ENCODE assay signal across 24 mouse cellular contexts in the genomic region with DNA sequence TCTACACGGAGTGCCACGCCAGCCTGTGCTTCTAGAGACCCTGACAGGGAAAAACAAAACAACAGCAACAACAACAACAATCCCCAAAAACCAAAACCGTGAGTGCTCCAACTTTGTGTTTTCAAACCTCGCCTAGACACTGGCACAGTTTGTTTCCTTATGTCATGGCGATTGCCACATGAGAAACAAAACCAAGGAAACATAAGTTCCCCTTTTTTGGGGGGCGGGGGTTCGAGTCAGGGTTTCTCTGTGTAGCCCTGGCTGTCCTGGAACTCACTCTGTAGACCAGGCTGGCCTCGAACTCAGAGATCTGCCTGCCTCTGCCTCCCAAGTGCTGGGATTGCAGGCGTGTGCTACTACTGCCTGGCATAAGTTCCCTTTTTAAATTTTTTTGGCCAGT. TPM values are rescaled to one million over a fixed set of nuclear protein-coding genes. Genes with fewer than 3 reads are reported as not detected.
A peak's percentile ranks its signal among the peaks of the same experiment; 100 is the strongest.
DNase-seq lines count a peak whose midpoint lies in the region; ATAC-seq and TF ChIP-seq lines count a peak whose summit lies in the region.
"Had no signal": no experiment of that assay in that cellular context is flagged by ENCODE, and none has a peak within 500 bp of the region (broad histone marks: within the 10 kb centered on the region; RNA-seq: fewer than 3 reads in every experiment).

No protein-coding gene starts in this region.

- TF ChIP-seq POLR2A in spleen, adult 2 months (IDR thresholded peaks at IDR 0.05; ENCODE audit: low read depth, low read length): no peak
- no peak for TF ChIP-seq POLR2A in bone marrow, adult 2 months (IDR thresholded peaks at IDR 0.05; ENCODE audit: borderline replicate concordance, control insufficient read depth, low read depth, low read length)

- DNase-seq in spleen, adult 2 months (ENCODE audit: low read depth in 1 of 2, low spot score in 2 of 2): no peak
- no peak for DNase-seq in spleen, adult 18-20 months
- DNase-seq in splenic B cell, adult 2 months (ENCODE audit: low read depth, low spot score): peak; percentile 50
- DNase-seq in layer of hippocampus, adult 9-10 months (ENCODE audit: low spot score): no peak
- no peak for DNase-seq in retina, embryonic 14.5 days (ENCODE audit: low spot score)
- DNase-seq: adrenal gland, adult 2 months; adrenal gland, postnatal 14 days; cerebellum, adult 11 months; cerebellum, adult 2 months; cerebellum, adult 9-11 months; cerebellum, postnatal 25 days; forebrain, postnatal 0 days; gastrocnemius, postnatal 25 days; heart, adult 2 months had no signal

- H3K4me3 ChIP-seq in spleen, adult 2 months (ENCODE audit: extremely low read depth, insufficient read depth, insufficient read length): no peak overlapping the region
- H3K4me3 ChIP-seq in bone marrow, adult 2 months (replicated peaks; ENCODE audit: control insufficient read depth, low read depth, low read length): no peak overlapping the region
- no peak overlapping the region for H3K4me3 ChIP-seq in macrophage (ENCODE audit: inconsistent target)
- no peak overlapping the region for H3K4me3 ChIP-seq in heart, embryonic 12.5 days
- H3K4me3 ChIP-seq: embryonic facial prominence, embryonic 12.5 days; embryonic facial prominence, embryonic 15.5 days; heart, adult 2 months; heart, embryonic 10.5 days; hindbrain, embryonic 13.5 days; intestine, embryonic 15.5 days had no signal

- 59% methylated on average over 9 of the region's 9 CpGs for WGBS in spleen, adult 2 months
- 41% methylated on average over 9 of the region's 9 CpGs for WGBS in bone marrow, adult 2 months
- 52% methylated on average over 9 of the region's 9 CpGs for WGBS in macrophage (ENCODE audit: missing documents)
- 90% methylated on average over 9 of the region's 9 CpGs for WGBS in heart, embryonic 12.5 days

- no peak overlapping the region for H3K4me2 ChIP-seq in heart, embryonic 12.5 days
- H3K4me2 ChIP-seq: embryonic facial prominence, embryonic 12.5 days; embryonic facial prominence, embryonic 15.5 days; hindbrain, embryonic 13.5 days; intestine, embryonic 15.5 days had no signal

- TF ChIP-seq CTCF in spleen, adult 2 months (IDR thresholded peaks at IDR 0.05; ENCODE audit: extremely low read depth, insufficient read depth, insufficient read length, insufficient replicate concordance): no peak
- no peak for TF ChIP-seq CTCF in bone marrow, adult 2 months (IDR thresholded peaks at IDR 0.05; ENCODE audit: control insufficient read depth, insufficient read depth, low read length)

- H3K9ac ChIP-seq in heart, embryonic 12.5 days: no peak overlapping the region
- H3K9ac ChIP-seq: embryonic facial prominence, embryonic 12.5 days; embryonic facial prominence, embryonic 15.5 days; forebrain, postnatal 0 days; hindbrain, embryonic 13.5 days; intestine, embryonic 15.5 days had no signal

- H3K27ac ChIP-seq in spleen, adult 2 months (ENCODE audit: insufficient read depth, low read length): peak overlapping the region; percentile 55; the same call in 1 of the 2 replicates
- H3K27ac ChIP-seq in bone marrow, adult 2 months (ENCODE audit: control insufficient read depth, insufficient read depth, low read depth, low read length, poor library complexity): peak overlapping the region; percentile 81; the same call in 1 of the 2 replicates
- peak overlapping the region; percentile 53 for H3K27ac ChIP-seq in macrophage
- H3K27ac ChIP-seq in heart, embryonic 12.5 days (ENCODE audit: poor library complexity, severe bottlenecking): no peak overlapping the region
- H3K27ac ChIP-seq: embryonic facial prominence, embryonic 12.5 days; heart, adult 2 months; heart, embryonic 10.5 days; hindbrain, embryonic 13.5 days; intestine, embryonic 15.5 days had no signal

- H3K79me2 ChIP-seq in macrophage (ENCODE audit: inconsistent target): peaks cover 26% of the 10 kb centered on the region

- H3K36me3 ChIP-seq in spleen, adult 2 months (ENCODE audit: control insufficient read depth, insufficient read depth, low read length): peaks cover 29% of the 10 kb centered on the region
- H3K36me3 ChIP-seq in macrophage (ENCODE audit: inconsistent target): peaks cover 10% of the 10 kb centered on the region; the same call in 1 of the 2 replicates
- H3K36me3 ChIP-seq in splenic B cell, adult 2 months (ENCODE audit: control insufficient read depth, insufficient read depth, low read length, poor library complexity, severe bottlenecking): peaks cover 20% of the 10 kb centered on the region
- H3K36me3 ChIP-seq in heart, embryonic 12.5 days: peaks cover 24% of the 10 kb centered on the region
- H3K36me3 ChIP-seq: hindbrain, embryonic 13.5 days had no signal

- ATAC-seq in heart, embryonic 12.5 days (ENCODE audit: insufficient number of reproducible peaks, low FRiP score): no peak
- ATAC-seq: forebrain, embryonic 14.5 days; forebrain, postnatal 0 days; hindbrain, embryonic 16.5 days; intestine, embryonic 15.5 days had no signal

- H3K4me1 ChIP-seq in spleen, adult 2 months (ENCODE audit: control insufficient read depth, insufficient read depth, insufficient read length): peaks cover 17% of the 10 kb centered on the region; the same call in 1 of the 2 replicates
- peaks cover 8% of the 10 kb centered on the region; the same call in 1 of the 2 replicates for H3K4me1 ChIP-seq in bone marrow, adult 2 months (ENCODE audit: control insufficient read depth, insufficient read depth, low read length)
- peaks cover 19% of the 10 kb centered on the region for H3K4me1 ChIP-seq in heart, embryonic 12.5 days (replicated peaks)
- H3K4me1 ChIP-seq: embryonic facial prominence, embryonic 12.5 days; hindbrain, embryonic 13.5 days; intestine, embryonic 15.5 days had no signal

- no peaks in the 10 kb centered on the region for H3K9me3 ChIP-seq in heart, embryonic 12.5 days (replicated peaks)
- H3K9me3 ChIP-seq: embryonic facial prominence, embryonic 12.5 days; embryonic facial prominence, embryonic 15.5 days; heart, embryonic 10.5 days; hindbrain, embryonic 13.5 days; intestine, embryonic 15.5 days had no signal

- no peaks in the 10 kb centered on the region for H3K27me3 ChIP-seq in spleen, adult 2 months (ENCODE audit: control insufficient read depth, insufficient read depth, low read length)
- H3K27me3 ChIP-seq in splenic B cell, adult 2 months (ENCODE audit: control insufficient read depth, insufficient read depth, low read length, poor library complexity, severe bottlenecking): no peaks in the 10 kb centered on the region
- H3K27me3 ChIP-seq in heart, embryonic 12.5 days (replicated peaks): no peaks in the 10 kb centered on the region
- H3K27me3 ChIP-seq: embryonic facial prominence, embryonic 12.5 days; embryonic facial prominence, embryonic 15.5 days; hindbrain, embryonic 13.5 days; intestine, embryonic 15.5 days had no signal

RNA-seq across cellular contexts. Expression of a gene that starts 46.5 kb away (rescaled TPM):
- 69.7 and 79.4 TPM in 2 replicates for polyA plus RNA-seq in spleen, adult 2 months (2012; rRNA removed)
- polyA plus RNA-seq in bone marrow, adult 2 months (2011; ENCODE audit: insufficient read depth, insufficient read length, low replicate concordance, missing spikeins): 12.6 and 23.1 TPM in 2 replicates
- total RNA-seq in macrophage (2018; cell fraction: chromatin; rRNA removed): 1,000 to 10,000 TPM in 1 of 26 experiments, 100 to 1,000 TPM in 25; 109 to 1,215 (median 168) TPM
- 100 to 1,000 TPM in 4 of 26 experiments, 10 to 100 TPM in 22; 49.9 to 246 (median 55.3) TPM for total RNA-seq in macrophage (2018; cell fraction: cytosol; rRNA removed)
- total RNA-seq in macrophage (2018; cell fraction: nucleus; rRNA removed): 100 to 1,000 TPM in 21 of 26 experiments, 10 to 100 TPM in 5; 92.3 to 689 (median 138) TPM
- 47.8 to 56.9 TPM (median 50.1 TPM) in 3 replicates for polyA plus RNA-seq in macrophage (2018)
- polyA plus RNA-seq in heart, embryonic 12.5 days (2016; fragmentation: Nextera tagmentation; extraction: Ambion mirVana): 22.6 and 23.1 TPM in 2 replicates
